ENCODE assay signal across 7 mouse cellular contexts in the genomic region with DNA sequence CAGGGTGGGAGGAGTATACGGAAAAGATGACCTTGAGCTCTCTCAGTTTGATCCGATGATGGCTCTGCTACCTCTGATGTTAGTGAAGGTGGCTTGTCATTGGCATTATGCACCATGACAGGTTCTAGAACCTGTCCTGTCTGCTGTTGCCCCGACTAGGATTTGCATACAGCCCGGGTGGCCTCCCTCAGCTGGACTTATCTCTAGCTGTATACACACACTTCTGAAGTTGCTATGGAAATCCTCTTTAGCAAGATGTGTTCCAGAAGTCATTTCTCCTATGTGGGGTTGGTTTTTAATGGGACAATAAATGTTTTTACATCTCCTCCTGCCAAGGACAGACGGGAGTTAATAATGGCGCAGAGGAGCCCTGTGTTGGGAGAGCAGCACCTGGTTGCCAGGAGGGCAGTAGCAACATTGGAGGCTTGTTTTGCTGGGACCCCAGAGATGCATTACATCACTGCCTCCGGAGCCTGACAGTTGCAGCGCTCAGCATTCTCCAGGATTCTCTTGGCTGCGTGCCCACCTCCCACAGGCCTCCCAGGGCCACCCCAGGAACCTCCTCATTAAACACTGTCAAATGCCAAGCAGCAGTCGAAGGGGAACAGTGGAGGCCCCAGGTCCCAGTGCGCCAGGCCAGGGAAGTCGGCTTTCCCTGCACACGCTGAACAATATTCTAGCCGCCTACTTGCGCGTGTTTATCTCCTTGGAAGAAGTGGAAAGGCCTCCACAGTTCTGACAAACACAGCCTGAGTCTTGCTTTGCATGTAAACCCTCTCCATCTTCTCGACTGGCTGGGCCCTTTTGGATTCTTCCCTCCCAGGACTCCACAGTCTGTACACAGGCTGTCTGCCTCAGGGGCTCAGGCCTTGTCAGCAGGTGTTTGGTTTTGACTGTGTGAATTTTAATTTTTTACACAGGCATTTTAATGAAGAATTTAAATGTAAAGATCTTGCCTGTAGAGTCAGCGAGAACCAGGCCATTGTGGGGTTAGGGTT.
DNase-seq lines count a peak whose midpoint lies in the region; ATAC-seq lines count a peak whose summit lies in the region.

No protein-coding gene starts in this region.

- 69% methylated on average over 18 of the region's 18 CpGs for WGBS in embryonic facial prominence, embryonic 11.5 days
- WGBS in heart, embryonic 10.5 days, result 52% methylated on average over 18 of the region's 18 CpGs
- 25% methylated on average over 18 of the region's 18 CpGs for WGBS in neural tube, embryonic 14.5 days

- H3K4me3 ChIP-seq in embryonic facial prominence, embryonic 11.5 days (ENCODE audit: low read depth, low read length), result no peak overlapping the region
- no peak overlapping the region for H3K4me3 ChIP-seq in heart, embryonic 10.5 days
- H3K4me3 ChIP-seq in neural tube, embryonic 14.5 days (ENCODE audit: low read depth, low read length), result no peak overlapping the region

- 0 out of 2 replicates have a peak overlapping the region, but pooled peaks have one; percentile 20 for H3K27ac ChIP-seq in embryonic facial prominence, embryonic 11.5 days (replicated peaks; ENCODE audit: low read depth, low read length)
- peak overlapping the region; percentile 8 for H3K27ac ChIP-seq in heart, embryonic 10.5 days
- H3K27ac ChIP-seq in neural tube, embryonic 14.5 days (ENCODE audit: low read depth, low read length), result peak overlapping the region; percentile 71

- no peak for ATAC-seq in embryonic facial prominence, embryonic 11.5 days (replicated peaks; ENCODE audit: insufficient number of reproducible peaks, low FRiP score, low TSS enrichment, low read depth)
- peak; percentile 94 for ATAC-seq in neural tube, embryonic 14.5 days (ENCODE audit: low read depth)

- no peaks in the 10 kb centered on the region for H3K9me3 ChIP-seq in embryonic facial prominence, embryonic 11.5 days (replicated peaks; ENCODE audit: control insufficient read depth, low read length)
- no peaks in the 10 kb centered on the region for H3K9me3 ChIP-seq in heart, embryonic 10.5 days
- H3K9me3 ChIP-seq in neural tube, embryonic 14.5 days (ENCODE audit: control insufficient read depth, low read length), result no peaks in the 10 kb centered on the region

- peak; percentile 88 to 92 for DNase-seq in adrenal gland, postnatal 36 days
- peak; percentile 25 for DNase-seq in embryonic facial prominence, embryonic 11.5 days (ENCODE audit: low spot score)
- DNase-seq in heart, embryonic 10.5 days (ENCODE audit: low spot score), result peak; percentile 88
- DNase-seq in kidney, adult 8-10 months, result peak; percentile 59 to 63
- DNase-seq in left cerebral cortex, postnatal 25 days (ENCODE audit: low spot score in 2 of 2), result peak; percentile 73 to 75
- peak; percentile 34 for DNase-seq in yolk sac, embryonic 10.5 days (ENCODE audit: low spot score)

- no peak overlapping the region for H3K4me2 ChIP-seq in embryonic facial prominence, embryonic 11.5 days (ENCODE audit: low read depth, low read length)
- H3K4me2 ChIP-seq in neural tube, embryonic 14.5 days (ENCODE audit: low read depth, low read length), result no peak overlapping the region

- H3K4me1 ChIP-seq in embryonic facial prominence, embryonic 11.5 days (ENCODE audit: control insufficient read depth, insufficient read depth, low read length), result no peaks in the 10 kb centered on the region
- H3K4me1 ChIP-seq in heart, embryonic 10.5 days, result peaks cover 14% of the 10 kb centered on the region
- H3K4me1 ChIP-seq in neural tube, embryonic 14.5 days (ENCODE audit: control insufficient read depth, insufficient read depth, low read length), result peaks cover 10% of the 10 kb centered on the region

- no peaks in the 10 kb centered on the region for H3K27me3 ChIP-seq in embryonic facial prominence, embryonic 11.5 days (ENCODE audit: control insufficient read depth, insufficient read depth, low read length)
- H3K27me3 ChIP-seq in heart, embryonic 10.5 days (ENCODE audit: insufficient read depth, poor library complexity, severe bottlenecking), result no peaks in the 10 kb centered on the region
- no peaks in the 10 kb centered on the region for H3K27me3 ChIP-seq in neural tube, embryonic 14.5 days (ENCODE audit: control insufficient read depth, insufficient read depth, low read length)

- H3K36me3 ChIP-seq in embryonic facial prominence, embryonic 11.5 days (replicated peaks; ENCODE audit: control insufficient read depth, insufficient read depth, low read depth, low read length), result no peaks in the 10 kb centered on the region
- no peaks in the 10 kb centered on the region for H3K36me3 ChIP-seq in heart, embryonic 10.5 days
- no peaks in the 10 kb centered on the region for H3K36me3 ChIP-seq in neural tube, embryonic 14.5 days (ENCODE audit: control insufficient read depth, insufficient read depth, low read length)

- intact Hi-C loops in left cerebral cortex, postnatal 25 days (cut with DNase I), result loop anchor here (5.0 kb wide), 1 partner anchor 68 kb away; no protein-coding TSS in a partner anchor

- H3K9ac ChIP-seq in embryonic facial prominence, embryonic 11.5 days (replicated peaks; ENCODE audit: low read length), result no peak overlapping the region
- H3K9ac ChIP-seq in neural tube, embryonic 14.5 days (replicated peaks; ENCODE audit: low read depth, low read length), result no peak overlapping the region

Comparison
In these comparisons a context has a peak if more than half of its experiments do, and no peak if none do; other contexts are left out.
1. DNase-seq: peak in every context shown above with its lines; median percentile 90 in adrenal gland, postnatal 36 days; 88 in heart, embryonic 10.5 days; 74 in left cerebral cortex, postnatal 25 days; 61 in kidney, adult 8-10 months; 34 in yolk sac, embryonic 10.5 days; 25 in embryonic facial prominence, embryonic 11.5 days.
2. H3K27ac ChIP-seq: peak in every context shown above with its lines; median percentile 71 in neural tube, embryonic 14.5 days; 20 in embryonic facial prominence, embryonic 11.5 days; 8 in heart, embryonic 10.5 days.